Mouse (Mus musculus): ENCODE data around the gene Tmem213.

DNA sequence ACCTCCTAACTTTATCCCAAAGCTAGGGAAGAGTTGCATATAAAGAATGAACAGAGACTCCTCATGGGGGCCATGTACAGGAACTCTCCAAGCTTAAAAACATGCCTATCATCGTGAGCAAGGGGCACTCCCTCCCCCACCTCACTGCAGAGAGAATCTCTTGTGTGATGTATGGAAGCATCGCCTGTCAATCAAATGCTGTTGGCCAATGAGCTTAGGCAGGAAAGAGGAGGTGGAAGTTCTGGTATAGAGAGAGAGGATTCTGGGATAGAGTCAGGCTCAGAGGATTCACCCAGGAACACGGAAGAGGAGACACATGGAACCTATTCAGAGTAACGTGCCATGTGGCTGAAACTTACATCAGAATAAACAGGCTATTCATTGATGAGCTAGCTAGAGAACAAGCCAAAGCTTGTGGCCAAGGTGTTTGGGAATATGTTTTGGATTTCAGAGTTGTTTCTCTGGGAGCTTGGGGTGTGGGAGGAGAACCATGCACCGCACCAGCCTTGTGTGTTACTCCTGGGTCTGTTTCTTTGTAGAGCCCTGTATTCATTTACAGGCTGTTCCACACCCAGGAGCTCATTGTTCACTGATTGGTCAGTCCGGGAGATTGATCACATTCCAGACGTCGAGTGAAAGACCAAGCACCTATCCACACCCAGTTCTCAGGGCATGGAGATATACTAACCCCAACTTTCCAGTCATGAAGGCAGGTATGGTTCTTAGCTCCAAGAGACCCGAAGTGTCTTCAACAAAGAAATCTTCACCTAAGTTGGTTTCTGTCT lies 21.6 kb upstream of the Tmem213 start:
- TF ChIP-seq CTCF (IDR thresholded peaks at IDR 0.05; ENCODE audit: low read depth, low read length) (no peak), TAL1 (conservative IDR thresholded peaks at IDR 0.05; ENCODE audit: low read depth, low read length) (no peak), GATA1 (IDR thresholded peaks at IDR 0.05; ENCODE audit: borderline replicate concordance, low read length) (no peak), POLR2AphosphoS5 (IDR thresholded peaks at IDR 0.05; ENCODE audit: insufficient replicate concordance, low read depth, low read length) (no peak)
